10 mouse cellular contexts compared by ENCODE assay signal in the genomic region with DNA sequence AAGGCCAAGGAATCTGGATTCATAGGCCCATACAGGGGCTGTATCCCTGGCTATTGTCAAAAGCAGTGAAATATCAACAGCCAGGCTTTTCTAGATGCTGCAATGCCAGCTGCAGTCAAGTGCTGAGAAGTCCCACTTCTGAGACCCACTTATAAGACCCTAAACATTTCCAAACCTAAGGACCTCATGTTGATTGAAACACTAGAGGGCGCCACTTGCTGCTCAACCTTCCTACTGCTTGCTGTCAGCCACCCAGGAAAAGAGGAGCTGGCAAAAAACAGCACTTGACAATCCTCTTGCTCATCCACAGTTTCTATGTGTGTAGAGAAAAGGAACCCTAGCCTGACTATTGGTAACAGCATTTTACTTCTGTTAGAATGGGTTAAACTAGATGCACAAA.
A peak's percentile ranks its signal among the peaks of the same experiment; 100 is the strongest.
DNase-seq lines count a peak whose midpoint lies in the region; ATAC-seq and TF ChIP-seq lines count a peak whose summit lies in the region.
"Had no signal": no experiment of that assay in that cellular context is flagged by ENCODE, and none has a peak within 500 bp of the region (broad histone marks: within the 10 kb centered on the region; RNA-seq: fewer than 3 reads in every experiment).

No protein-coding gene starts in this region.

- H3K9me3 ChIP-seq in heart, postnatal 0 days (replicated peaks; ENCODE audit: control insufficient read depth, low read length): no peaks in the 10 kb centered on the region
- H3K9me3 ChIP-seq in midbrain, embryonic 11.5 days (ENCODE audit: control insufficient read depth, low read length): no peaks in the 10 kb centered on the region
- no peaks in the 10 kb centered on the region for H3K9me3 ChIP-seq in midbrain, embryonic 13.5 days
- no peaks in the 10 kb centered on the region for H3K9me3 ChIP-seq in midbrain, postnatal 0 days (ENCODE audit: low read length)
- H3K9me3 ChIP-seq: forebrain, embryonic 10.5 days had no signal

- TF ChIP-seq EP300 in heart, postnatal 0 days (IDR thresholded peaks at IDR 0.05; ENCODE audit: low read depth): no peak

- H3K36me3 ChIP-seq in heart, postnatal 0 days (replicated peaks; ENCODE audit: control insufficient read depth, insufficient read depth, low read length): no peaks in the 10 kb centered on the region
- no peaks in the 10 kb centered on the region for H3K36me3 ChIP-seq in midbrain, embryonic 11.5 days (ENCODE audit: control insufficient read depth, insufficient read depth, low read length)
- no peaks in the 10 kb centered on the region for H3K36me3 ChIP-seq in midbrain, embryonic 13.5 days
- H3K36me3 ChIP-seq in midbrain, postnatal 0 days (ENCODE audit: insufficient read depth, low read length): no peaks in the 10 kb centered on the region
- H3K36me3 ChIP-seq: forebrain, embryonic 10.5 days had no signal

- H3K4me1 ChIP-seq in heart, postnatal 0 days (ENCODE audit: control insufficient read depth, insufficient read depth): no peaks in the 10 kb centered on the region
- no peaks in the 10 kb centered on the region for H3K4me1 ChIP-seq in midbrain, embryonic 11.5 days (ENCODE audit: control insufficient read depth, insufficient read depth, low read length)
- 0 out of 2 replicates have a peak, but pooled peaks cover 2% of the 10 kb centered on the region for H3K4me1 ChIP-seq in midbrain, embryonic 13.5 days (replicated peaks)
- H3K4me1 ChIP-seq in midbrain, postnatal 0 days (ENCODE audit: insufficient read depth, low read length): no peaks in the 10 kb centered on the region
- H3K4me1 ChIP-seq: forebrain, embryonic 10.5 days had no signal

- 10% methylated on average over 1 of the region's 1 CpGs for WGBS in heart, postnatal 0 days
- 0% methylated on average over 1 of the region's 1 CpGs for WGBS in midbrain, embryonic 11.5 days
- 0% methylated on average over 1 of the region's 1 CpGs for WGBS in midbrain, embryonic 13.5 days
- WGBS in midbrain, postnatal 0 days: 10% methylated on average over 1 of the region's 1 CpGs

- H3K4me3 ChIP-seq in heart, postnatal 0 days (ENCODE audit: low read depth, low read length): no peak overlapping the region
- H3K4me3 ChIP-seq in midbrain, embryonic 11.5 days (ENCODE audit: low read depth, low read length): no peak overlapping the region
- no peak overlapping the region for H3K4me3 ChIP-seq in midbrain, embryonic 13.5 days (replicated peaks)
- no peak overlapping the region for H3K4me3 ChIP-seq in midbrain, postnatal 0 days (ENCODE audit: low read depth, low read length)
- H3K4me3 ChIP-seq: forebrain, embryonic 10.5 days; myocyte had no signal

- no peak for DNase-seq in heart, postnatal 0 days (ENCODE audit: low spot score)
- DNase-seq in heart, adult 11 months: no peak
- peak; percentile 88 for DNase-seq in midbrain, embryonic 11.5 days (ENCODE audit: low spot score, missing footprints)
- peak; percentile 61 for DNase-seq in ZHBTc4 (ENCODE audit: low read depth, low spot score)
- peak; percentile 63 for DNase-seq in midbrain, postnatal 0 days (ENCODE audit: low spot score)
- DNase-seq in kidney, postnatal 14 days: no peak
- DNase-seq in right cerebral cortex, postnatal 4 days: no peak

- TF ChIP-seq CTCF in heart, postnatal 0 days (IDR thresholded peaks at IDR 0.05; ENCODE audit: low read depth): peak; percentile 43
- peak; percentile 66 for TF ChIP-seq CTCF in midbrain, postnatal 0 days (IDR thresholded peaks at IDR 0.05)

- no peak overlapping the region for H3K9ac ChIP-seq in heart, postnatal 0 days (replicated peaks; ENCODE audit: low read depth, low read length)
- H3K9ac ChIP-seq in midbrain, embryonic 11.5 days (ENCODE audit: low read length): no peak overlapping the region
- no peak overlapping the region for H3K9ac ChIP-seq in midbrain, embryonic 13.5 days (replicated peaks)
- H3K9ac ChIP-seq in midbrain, postnatal 0 days (replicated peaks; ENCODE audit: low read length, poor library complexity, severe bottlenecking): no peak overlapping the region

- H3K4me2 ChIP-seq in heart, postnatal 0 days (ENCODE audit: low read depth, low read length): no peak overlapping the region
- H3K4me2 ChIP-seq in midbrain, embryonic 11.5 days: no peak overlapping the region
- no peak overlapping the region for H3K4me2 ChIP-seq in midbrain, embryonic 13.5 days (replicated peaks)
- H3K4me2 ChIP-seq in midbrain, postnatal 0 days (ENCODE audit: low read depth, low read length, poor library complexity, severe bottlenecking): no peak overlapping the region

- no peak for ATAC-seq in heart, postnatal 0 days (ENCODE audit: insufficient read depth, low read depth)
- ATAC-seq in midbrain, embryonic 11.5 days (ENCODE audit: low FRiP score): no peak
- ATAC-seq in midbrain, embryonic 13.5 days: no peak
- no peak for ATAC-seq in midbrain, postnatal 0 days (ENCODE audit: low FRiP score)

- no peaks in the 10 kb centered on the region for H3K27me3 ChIP-seq in heart, postnatal 0 days (ENCODE audit: control insufficient read depth, insufficient read depth, low read length)
- H3K27me3 ChIP-seq in midbrain, embryonic 11.5 days (ENCODE audit: control insufficient read depth, insufficient read depth, low read length): no peaks in the 10 kb centered on the region
- no peaks in the 10 kb centered on the region for H3K27me3 ChIP-seq in midbrain, embryonic 13.5 days
- no peaks in the 10 kb centered on the region for H3K27me3 ChIP-seq in midbrain, postnatal 0 days (ENCODE audit: insufficient read depth, low read length)

- no peak overlapping the region for H3K27ac ChIP-seq in heart, postnatal 0 days (ENCODE audit: low read depth)
- no peak overlapping the region for H3K27ac ChIP-seq in midbrain, embryonic 11.5 days (ENCODE audit: low read depth, low read length)
- no peak overlapping the region for H3K27ac ChIP-seq in midbrain, embryonic 13.5 days
- no peak overlapping the region for H3K27ac ChIP-seq in midbrain, postnatal 0 days (ENCODE audit: low read depth, low read length)
- H3K27ac ChIP-seq: forebrain, embryonic 10.5 days had no signal

Comparison
In these comparisons a context has a peak if more than half of its experiments do, and no peak if none do; other contexts are left out.
1. DNase-seq: peak in midbrain, embryonic 11.5 days (single experiment), ZHBTc4 (single experiment) and midbrain, postnatal 0 days (single experiment); none in heart, postnatal 0 days (single experiment), heart, adult 11 months (single experiment), kidney, postnatal 14 days (single experiment) and right cerebral cortex, postnatal 4 days (single experiment).